Mouse (Mus musculus) intestine, postnatal 0 days (tissue): ENCODE measurements around the gene Ces1b. TPM values are rescaled to one million over a fixed set of nuclear protein-coding genes. Genes with fewer than 3 reads are reported as not detected.

Experiments used
- ATAC-seq: fragments of 200-750 bp; cut with Nextera tagmentation; 2 replicates; pipeline ENCODE4 v1.8.0; 2017; ENCODE audit warnings: mild to moderate bottlenecking, moderate TSS enrichment, moderate library complexity
- H3K27ac ChIP-seq: fragments of 300-500 bp; sonication (generic); 2 replicates; pipeline ENCODE4 v1.5.1; 2014; ENCODE audit warnings: mild to moderate bottlenecking, low read depth, low read length, moderate library complexity
- H3K27me3 ChIP-seq: fragments of 300-500 bp; sonication (generic); replicated peaks from 2 replicates; pipeline ENCODE4 v1.6.1; 2014; ENCODE audit warnings: low read length, mixed read lengths; ENCODE audit not compliant: control insufficient read depth, insufficient read depth
- H3K36me3 ChIP-seq: fragments of 300-500 bp; sonication (generic); 2 replicates; pipeline ENCODE4 v1.6.1; 2014; ENCODE audit warnings: mild to moderate bottlenecking, moderate library complexity; ENCODE audit not compliant: control insufficient read depth, insufficient read depth
- H3K4me1 ChIP-seq: fragments of 300-500 bp; sonication (generic); replicated peaks from 2 replicates; pipeline ENCODE4 v1.6.1; 2014; ENCODE audit warnings: antibody characterized with exemption, low read length, mixed read lengths; ENCODE audit not compliant: control insufficient read depth, insufficient read depth
- H3K4me2 ChIP-seq: fragments of 300-500 bp; sonication (generic); replicated peaks from 2 replicates; pipeline ENCODE4 v1.6.1; 2014; ENCODE audit warnings: low read depth, mild to moderate bottlenecking, moderate library complexity
- H3K4me3 ChIP-seq: fragments of 300-500 bp; sonication (generic); 2 replicates; pipeline ENCODE4 v1.5.1; 2014; ENCODE audit warnings: low read depth, low read length
- H3K9ac ChIP-seq: fragments of 300-500 bp; sonication (generic); 2 replicates; pipeline ENCODE4 v1.6.1; 2014; ENCODE audit warnings: mild to moderate bottlenecking, low read depth, low read length
- H3K9me3 ChIP-seq: fragments of 300-500 bp; sonication (generic); 2 replicates; pipeline ENCODE4 v1.6.1; 2016; ENCODE audit warnings: mixed run types; ENCODE audit not compliant: control insufficient read depth
- CTCF ChIP-seq: sonication (generic); IDR thresholded peaks from 2 replicates; pipeline ENCODE4 v1.5.1; 2016; ENCODE audit warnings: low read depth, mild to moderate bottlenecking, control low read depth, antibody characterized with exemption, moderate library complexity
- WGBS: fragments of 180-500 bp; shearing (Covaris S2); extraction: QIAGEN DNeasy Blood & Tissue Kit; methylation state at CpG from one replicate; pipeline ENCODE4 v1.1.7; 2014; 5-methylcytosine and 5-hydroxymethylcytosine counted together
- polyA plus RNA-seq: library from polyadenylated mRNA; unstranded; fragments of >200 nt; fragmentation: Nextera tagmentation; extraction: Ambion mirVana; gene quantifications from 2 replicates; pipeline ENCODE4 v1.2.1, GENCODE M21; 2015

The Ces1b gene
- polyA plus RNA-seq, 1 experiment from 2014 or later, result not detected

- 6% methylated on average over 1 of the region's 1 CpGs for WGBS
- TF ChIP-seq CTCF, result no peak
- no peak for ATAC-seq
These were observed 36.7 kb downstream of the Ces1b start for GRCm38 (mm10) chr8:93043083-93043482.

GRCm38 (mm10) chr8:93040776-93041567, 38.8 kb downstream of the Ces1b start:
- WGBS, result 79% methylated on average over 4 of the region's 4 CpGs
- Histone ChIP-seq H3K27me3 (no peaks in the 10 kb centered on the region), H3K4me2 (no peak overlapping the region), H3K9ac (no peak overlapping the region), H3K9me3 (no peaks in the 10 kb centered on the region), H3K4me3 (no peak overlapping the region), H3K4me1 (no peaks in the 10 kb centered on the region), H3K27ac (no peak overlapping the region), H3K36me3 (no peaks in the 10 kb centered on the region)
- ATAC-seq, result no peak
- TF ChIP-seq CTCF, result no peak

More at GRCm38 (mm10) chr8:93043083-93043482, 36.7 kb downstream of the Ces1b start:
- Histone ChIP-seq H3K4me2 (no peak overlapping the region), H3K36me3 (no peaks in the 10 kb centered on the region), H3K9ac (no peak overlapping the region), H3K9me3 (no peaks in the 10 kb centered on the region), H3K4me3 (no peak overlapping the region), H3K27ac (no peak overlapping the region), H3K4me1 (no peaks in the 10 kb centered on the region), H3K27me3 (no peaks in the 10 kb centered on the region)

GRCm38 (mm10) chr8:93040256-93040655, 39.6 kb downstream of the Ces1b start:
- Histone ChIP-seq H3K27ac (no peak overlapping the region), H3K4me1 (no peaks in the 10 kb centered on the region), H3K9ac (no peak overlapping the region), H3K4me3 (no peak overlapping the region), H3K4me2 (no peak overlapping the region), H3K36me3 (no peaks in the 10 kb centered on the region), H3K27me3 (no peaks in the 10 kb centered on the region), H3K9me3 (no peaks in the 10 kb centered on the region)
- TF ChIP-seq CTCF, result no peak
- 68% methylated on average over 2 of the region's 2 CpGs for WGBS
- ATAC-seq, result no peak

GRCm38 (mm10) chr8:93038831-93039230, 41.0 kb downstream of the Ces1b start:
- 9% methylated on average over 2 of the region's 2 CpGs for WGBS
- Histone ChIP-seq H3K4me1 (no peaks in the 10 kb centered on the region), H3K9ac (no peak overlapping the region), H3K36me3 (no peaks in the 10 kb centered on the region), H3K4me2 (no peak overlapping the region), H3K27me3 (no peaks in the 10 kb centered on the region), H3K9me3 (no peaks in the 10 kb centered on the region), H3K27ac (no peak overlapping the region), H3K4me3 (no peak overlapping the region)
- no peak for TF ChIP-seq CTCF
- ATAC-seq, result no peak

DNA sequence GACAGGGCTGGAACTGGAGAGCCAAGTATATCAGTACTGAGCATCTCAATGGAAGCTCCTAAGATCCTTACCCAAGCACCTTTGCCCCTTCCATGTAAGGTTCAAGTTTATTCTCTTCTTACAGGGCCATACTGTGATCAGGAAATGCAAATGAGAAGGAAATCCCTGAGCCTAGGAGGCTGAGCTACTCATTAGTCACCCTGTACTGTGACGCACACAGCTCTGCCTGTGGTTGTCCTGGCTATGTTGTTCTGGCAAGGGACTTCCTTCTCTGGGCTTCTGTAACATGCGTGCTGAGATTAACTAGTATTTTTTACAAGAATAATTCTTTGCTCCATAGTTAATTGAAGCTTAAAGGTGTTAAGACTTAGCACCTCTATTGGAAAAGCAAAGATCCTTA, 49.2 kb downstream of the Ces1b start:
- Histone ChIP-seq H3K9ac (no peak overlapping the region), H3K4me3 (no peak overlapping the region), H3K27ac (no peak overlapping the region), H3K36me3 (no peaks in the 10 kb centered on the region), H3K4me1 (no peaks in the 10 kb centered on the region), H3K9me3 (no peaks in the 10 kb centered on the region), H3K27me3 (no peaks in the 10 kb centered on the region), H3K4me2 (no peak overlapping the region)
- 50% methylated on average over 2 of the region's 2 CpGs for WGBS
- ATAC-seq, result peak; percentile 43
- no peak for TF ChIP-seq CTCF

- Histone ChIP-seq H3K9me3 (no peaks in the 10 kb centered on the region), H3K4me2 (no peak overlapping the region), H3K4me3 (no peak overlapping the region), H3K4me1 (no peaks in the 10 kb centered on the region), H3K27ac (no peak overlapping the region), H3K27me3 (no peaks in the 10 kb centered on the region), H3K9ac (no peak overlapping the region), H3K36me3 (no peaks in the 10 kb centered on the region)
- WGBS, result 58% methylated on average over 5 of the region's 5 CpGs
- ATAC-seq, result no peak
- TF ChIP-seq CTCF, result peak; percentile 32
These were observed 58.1 kb downstream of the Ces1b start for GRCm38 (mm10) chr8:93021738-93022137.
